Mouse (Mus musculus) heart, postnatal 25 days (tissue): ENCODE measurements around the gene BB287469. TPM values are rescaled to one million over a fixed set of nuclear protein-coding genes. Genes with fewer than 3 reads are reported as not detected.
"Not testable (repeated sequence)": the region's sequence is repeated elsewhere in the genome, so short reads cannot be mapped to it uniquely, and the experiment has no call there.

Experiments used
- DNase-seq: peaks from one replicate; pipeline ENCODE4 v3.0.0; 2022; ENCODE audit warnings: low spot score
- intact Hi-C: fragments of 180-260 bp; cut with DNase I; formaldehyde crosslinking; loops from one replicate; pipeline ENCODE4 v1.15.1; 2025
- total RNA-seq, 2 experiments: library from RNA; stranded (reverse); gene quantifications; 2 replicates each; pipeline ENCODE4 v1.2.3; 2021

Gene BB287469
- total RNA-seq: not detected

DNA sequence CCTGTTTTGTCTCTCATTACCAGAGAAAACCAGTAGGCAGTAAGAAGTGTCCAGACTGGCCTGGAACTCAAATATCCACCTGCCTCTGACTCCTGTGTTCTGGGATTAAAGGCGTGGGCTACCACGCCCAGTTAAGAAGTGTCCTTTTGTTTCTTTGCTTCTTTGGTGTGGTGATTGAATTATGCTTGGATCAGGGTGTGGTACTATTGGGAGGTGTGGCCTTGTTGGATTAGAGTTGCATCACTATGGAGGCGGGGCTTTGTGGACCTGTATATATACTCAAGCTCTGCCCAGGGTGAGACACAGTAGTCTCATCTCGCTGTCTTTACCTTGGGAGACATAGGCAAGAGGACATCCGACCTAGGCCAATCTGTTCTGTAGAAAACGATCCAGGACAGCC lies at the start of gene BB287469:
Gene BB287469, plus strand, starts transcription at position 301 of the 400 bp plus-strand sequence.
- intact Hi-C loops, DNase-seq: not testable (repeated sequence)

DNA sequence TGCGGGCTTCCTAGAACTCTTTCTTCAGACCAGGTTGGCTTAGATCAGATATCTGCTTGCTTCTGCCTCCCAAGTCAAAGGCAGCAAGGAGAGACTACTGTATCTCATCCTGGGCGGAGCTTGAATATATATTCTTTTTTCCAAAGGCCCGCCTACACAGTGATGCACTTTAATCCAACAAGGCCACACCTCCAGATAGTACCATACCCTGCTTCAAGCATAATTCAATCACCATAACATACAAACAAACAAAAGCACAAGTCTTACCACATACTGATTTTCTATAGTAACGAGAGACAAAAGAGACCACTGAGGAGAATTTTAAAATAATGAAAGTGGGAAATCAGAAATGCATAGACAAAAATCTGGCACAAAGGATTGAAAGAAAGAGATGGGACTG lies 40.7 kb upstream of the BB287469 start, which contains the start of gene Gm21319:
Gene Gm21319, minus strand, starts transcription at position 101 of the 400 bp plus-strand sequence.
- DNase-seq, intact Hi-C loops: not testable (repeated sequence)

DNA sequence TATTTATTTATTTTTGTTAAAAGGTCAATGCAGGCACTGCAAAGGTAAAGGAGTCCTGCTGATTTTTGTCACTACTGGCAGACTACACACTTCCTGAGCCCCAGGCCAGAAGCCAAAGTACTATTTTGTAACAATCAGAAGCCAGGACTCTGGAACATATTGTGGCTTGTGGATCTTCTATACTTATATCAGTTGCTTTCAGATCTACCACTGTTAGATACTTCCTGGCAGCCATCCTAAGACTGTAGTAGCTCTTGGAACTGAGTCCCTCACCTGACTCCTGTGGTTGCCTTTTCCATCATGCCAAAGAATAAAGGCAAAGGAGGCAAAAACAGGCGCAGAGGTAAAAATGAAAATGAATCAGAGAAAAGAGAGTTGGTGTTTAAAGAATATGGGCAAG lies 21.2 kb upstream of the BB287469 start, which contains the start of gene Gm21936:
Gene Gm21936, plus strand, starts transcription at position 301 of the 400 bp plus-strand sequence.
- intact Hi-C loops, DNase-seq: not testable (repeated sequence)

DNA sequence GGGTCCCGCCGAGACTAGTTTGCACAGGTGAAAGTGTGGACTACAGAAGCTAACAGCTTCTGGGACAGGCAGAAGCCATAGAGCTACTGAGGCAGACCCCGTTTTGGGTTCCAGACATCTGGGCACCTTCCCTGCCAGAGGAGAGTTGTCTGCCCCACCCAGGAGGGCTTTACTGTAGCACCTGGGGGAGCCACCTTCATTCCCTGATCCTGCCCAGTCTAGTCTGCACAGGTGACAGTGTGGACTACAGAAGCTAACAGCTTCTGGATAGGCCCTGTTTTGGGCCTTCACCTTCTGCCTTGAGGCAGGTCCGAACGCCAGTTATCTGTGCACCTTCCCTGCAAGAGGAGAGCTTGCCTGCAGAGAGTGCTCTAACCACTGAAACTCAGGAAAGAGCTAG lies 18.4 kb upstream of the BB287469 start:
- DNase-seq, intact Hi-C loops: not testable (repeated sequence)

DNA sequence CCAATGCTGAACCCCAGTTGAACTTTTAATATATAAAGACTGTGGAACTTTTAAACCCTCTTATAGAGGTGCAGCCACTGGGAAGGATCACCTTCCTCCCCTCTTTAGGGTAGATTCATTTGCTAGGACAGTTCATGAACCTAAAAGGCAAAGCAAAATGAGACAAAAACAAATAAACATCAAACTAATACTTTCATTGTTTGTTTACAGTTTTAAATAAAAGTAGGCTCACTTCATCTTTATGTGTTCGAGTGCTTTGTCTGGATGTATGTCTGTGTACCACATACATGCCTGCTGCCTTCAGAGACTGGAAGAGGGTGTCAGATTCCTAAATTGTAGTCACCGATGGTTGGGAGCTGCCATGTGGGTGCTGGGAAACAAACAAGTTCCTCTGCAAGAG lies 25.9 kb downstream of the BB287469 start, which contains the start of gene Gm2001:
Gene Gm2001, minus strand, starts transcription at position 101 of the 400 bp plus-strand sequence.
- intact Hi-C loops, DNase-seq: not testable (repeated sequence)

DNA sequence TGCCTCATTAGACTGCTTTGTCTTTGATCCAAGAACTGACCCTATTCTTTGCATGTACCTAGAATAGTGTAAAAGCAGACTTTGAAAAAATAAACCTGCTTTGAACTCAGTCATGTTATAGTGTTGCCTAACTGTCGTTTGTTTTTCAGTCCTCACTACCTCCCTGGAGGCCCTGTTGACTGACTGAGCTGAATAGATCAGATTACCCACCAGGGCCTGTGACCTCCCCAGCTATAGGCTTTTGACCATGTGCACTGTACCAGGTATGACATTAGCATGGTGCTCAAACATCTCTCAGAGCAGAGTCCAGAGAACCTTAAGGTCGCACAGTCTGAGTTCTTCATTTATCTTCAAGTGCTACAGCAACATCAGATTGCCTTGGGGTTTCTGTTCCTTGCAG lies 34.3 kb downstream of the BB287469 start:
- DNase-seq, intact Hi-C loops: not testable (repeated sequence)

DNA sequence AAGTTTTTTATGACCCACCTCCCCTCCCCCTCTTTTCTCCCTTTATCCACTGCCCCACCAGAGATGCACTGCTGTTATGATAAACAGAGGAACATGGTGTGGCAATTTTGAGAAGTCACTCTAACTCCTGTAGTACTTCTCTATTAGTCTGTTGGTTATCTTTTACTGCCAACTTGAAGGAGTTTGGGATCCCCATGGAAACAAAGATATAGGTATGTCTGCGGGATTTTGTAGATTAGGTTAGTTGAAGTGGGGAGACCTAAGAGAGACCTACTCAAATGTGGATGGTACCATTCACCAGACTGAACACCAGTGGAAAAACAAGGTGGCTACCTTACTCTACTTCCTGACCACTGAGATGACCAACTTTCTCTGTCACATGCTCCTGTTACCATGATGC lies 39.7 kb downstream of the BB287469 start:
- intact Hi-C loops, DNase-seq: not testable (repeated sequence)

DNA sequence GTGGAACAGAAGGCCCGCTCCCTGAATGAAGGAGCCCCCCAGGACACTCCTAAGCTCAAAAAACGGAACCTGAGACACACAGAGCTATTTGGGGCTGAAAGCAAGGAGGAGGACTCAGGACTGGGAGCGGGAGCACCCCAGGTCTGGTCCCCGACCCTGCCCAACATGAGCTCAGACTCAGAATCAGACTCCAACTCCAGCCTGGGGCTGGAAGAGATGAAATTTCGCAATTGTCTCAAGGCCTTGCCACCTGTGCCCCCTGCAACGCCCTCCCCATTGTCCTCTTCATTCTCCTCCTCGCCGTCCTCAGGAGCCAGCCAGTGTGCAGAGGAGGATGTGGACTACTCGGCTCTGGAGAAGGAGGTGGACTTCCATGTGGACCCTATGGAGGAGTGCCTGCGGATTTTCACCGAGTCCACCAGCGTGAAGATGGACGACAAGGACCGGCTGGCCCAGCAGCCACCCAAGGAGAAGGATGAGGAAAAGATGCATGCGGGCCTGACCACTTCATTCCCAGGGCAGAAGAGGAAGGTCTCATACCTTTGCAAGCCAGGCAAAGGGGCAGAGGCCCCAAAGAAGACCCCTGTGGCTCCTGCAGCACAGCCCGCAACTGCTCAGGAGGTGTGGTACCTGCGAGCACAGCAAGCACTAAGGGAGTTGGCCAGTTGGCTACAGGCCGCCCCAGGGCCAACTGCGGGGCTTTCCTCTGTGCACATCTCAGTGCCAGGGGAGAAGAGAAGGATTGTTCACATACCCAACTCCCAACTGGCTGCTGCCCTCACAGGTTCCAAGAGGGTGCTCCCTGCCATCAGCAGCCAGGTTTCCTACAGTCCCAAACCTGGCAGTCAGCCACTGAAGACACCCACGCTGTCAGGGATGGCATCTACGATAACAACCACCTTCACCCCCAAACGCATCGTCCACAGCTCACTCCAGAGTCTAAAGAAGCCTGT lies 45.6 kb downstream of the BB287469 start:
- intact Hi-C loops, DNase-seq: not testable (repeated sequence)

DNA sequence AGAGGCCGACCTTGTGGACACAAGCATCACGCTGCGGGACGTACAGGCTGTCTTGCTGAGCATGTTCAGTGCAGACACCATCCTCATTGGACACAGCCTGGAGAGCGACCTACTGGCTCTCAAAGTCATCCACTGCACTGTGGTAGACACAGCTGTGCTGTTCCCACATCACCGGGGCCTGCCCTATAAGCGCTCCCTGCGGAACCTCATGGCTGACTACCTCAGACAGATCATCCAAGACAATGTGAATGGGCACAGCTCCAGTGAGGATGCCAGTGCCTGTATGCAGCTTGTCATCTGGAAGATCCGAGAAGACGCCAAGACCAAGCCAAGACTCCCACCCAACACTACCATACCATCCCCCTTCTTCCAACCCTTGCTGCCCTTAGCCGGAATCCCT lies 47.3 kb downstream of the BB287469 start:
- DNase-seq, intact Hi-C loops: not testable (repeated sequence)

DNA sequence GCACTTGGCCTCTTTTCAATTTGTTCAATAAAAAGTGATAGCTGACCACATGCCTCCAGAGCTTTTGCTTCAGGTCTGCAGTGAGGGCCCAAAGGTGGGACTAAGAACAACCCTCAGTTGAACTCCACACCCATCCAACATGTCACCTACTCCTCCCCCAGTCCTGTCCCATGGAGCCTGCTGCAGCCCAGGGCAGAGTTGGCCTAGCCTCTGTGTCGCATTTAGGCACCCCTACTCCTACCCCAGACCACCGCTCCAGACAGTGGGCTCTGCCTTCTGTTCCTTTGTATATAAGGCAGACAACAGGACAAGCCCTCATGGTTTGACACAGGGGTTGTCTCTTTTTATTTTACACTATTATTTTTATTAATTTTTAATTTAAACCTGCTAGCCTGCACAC lies 47.7 kb downstream of the BB287469 start:
- intact Hi-C loops, DNase-seq: not testable (repeated sequence)

Other genes with a start within 250 kb of the BB287469 start
- not detected for gene Oog1, start 213.9 kb upstream of the BB287469 start, total RNA-seq
- not detected for gene Gm4027, start 197.7 kb upstream of the BB287469 start, total RNA-seq
- gene Gm16381, start 172.0 kb upstream of the BB287469 start, total RNA-seq: not detected
- not detected for gene Gm21319, start 40.8 kb upstream of the BB287469 start, total RNA-seq
- not detected for gene Gm21936, start 21.1 kb upstream of the BB287469 start, total RNA-seq
- not detected for gene Gm2001, start 25.8 kb downstream of the BB287469 start, total RNA-seq
- gene Gm2016, start 57.5 kb downstream of the BB287469 start, total RNA-seq: not detected
- gene Gm2022, start 78.8 kb downstream of the BB287469 start, total RNA-seq: not detected
- gene Gm2035, start 103.3 kb downstream of the BB287469 start, total RNA-seq: not detected
- not detected for gene Gm2042, start 137.5 kb downstream of the BB287469 start, total RNA-seq
- not detected for gene Gm2075, start 195.3 kb downstream of the BB287469 start, total RNA-seq
- not detected for gene Gm6803, start 202.2 kb downstream of the BB287469 start, total RNA-seq
- not detected for gene Gm2056, start 210.4 kb downstream of the BB287469 start, total RNA-seq